Mouse (Mus musculus) lung, postnatal 0 days (tissue): ENCODE results near the gene Ift80.

ENCODE experiments used
- CTCF ChIP-seq: IDR thresholded peaks from 2 replicates; pipeline ENCODE4 v1.5.1; 2016; ENCODE audit warnings: antibody characterized with exemption, mild to moderate bottlenecking
- EP300 ChIP-seq: IDR thresholded peaks from 2 replicates; pipeline ENCODE4 v1.6.1; 2016; ENCODE audit warnings: antibody characterized with exemption, mild to moderate bottlenecking, control low read depth

GRCm38 (mm10) chr3:68852414-68852813, 152.0 kb downstream of the Ift80 start:
- TF ChIP-seq CTCF = no peak
- no peak for TF ChIP-seq EP300
